Mouse (Mus musculus) cerebellum, postnatal 36 days (tissue): ENCODE measurements around the gene Izumo1r.
A peak's percentile ranks its signal among the peaks of the same experiment; 100 is the strongest.
"Not testable (repeated sequence)": the region's sequence is repeated elsewhere in the genome, so short reads cannot be mapped to it uniquely, and the experiment has no call there.

Experiments used
- DNase-seq, 2 experiments: peaks; one replicate each; pipeline ENCODE4 v3.0.0; 2021 to 2022; ENCODE audit warnings: mixed read lengths in 2 of 2

The Izumo1r gene

GRCm38 (mm10) chr9:14904741-14905475 is 1.2 kb upstream of the Izumo1r start:
- DNase-seq, result no peak

GRCm38 (mm10) chr9:14903006-14903405 is 743 bp downstream of the Izumo1r start:
- DNase-seq, result no peak

- no peak for DNase-seq
These were observed 1.3 kb downstream of the Izumo1r start for GRCm38 (mm10) chr9:14902416-14902815.

- DNase-seq, result no peak
These were observed 2.0 kb downstream of the Izumo1r start for GRCm38 (mm10) chr9:14901757-14902156.

GRCm38 (mm10) chr9:14897102-14897501 is 6.6 kb downstream of the Izumo1r start:
- no peak for DNase-seq

GRCm38 (mm10) chr9:14895237-14895835 is 8.4 kb downstream of the Izumo1r start:
- DNase-seq, result no peak

GRCm38 (mm10) chr9:14894628-14895027 is 9.1 kb downstream of the Izumo1r start:
- DNase-seq, result no peak

GRCm38 (mm10) chr9:14893388-14893787 is 10.4 kb downstream of the Izumo1r start:
- no peak for DNase-seq

- DNase-seq, result peak; percentile 50 to 56
These were observed 11.9 kb downstream of the Izumo1r start for GRCm38 (mm10) chr9:14891891-14892290.

GRCm38 (mm10) chr9:14890699-14891098 is 13.1 kb downstream of the Izumo1r start:
- DNase-seq, result no peak

GRCm38 (mm10) chr9:14888671-14889070 is 15.1 kb downstream of the Izumo1r start:
- DNase-seq, result no peak

GRCm38 (mm10) chr9:14887787-14888382 is 15.9 kb downstream of the Izumo1r start:
- DNase-seq, result no peak

GRCm38 (mm10) chr9:14885954-14886353 is 17.8 kb downstream of the Izumo1r start:
- no peak for DNase-seq

GRCm38 (mm10) chr9:14885151-14885550 is 18.6 kb downstream of the Izumo1r start:
- no peak for DNase-seq

- no peak for DNase-seq
These were observed 19.1 kb downstream of the Izumo1r start for GRCm38 (mm10) chr9:14884641-14885040.

GRCm38 (mm10) chr9:14876566-14876965 is 27.2 kb downstream of the Izumo1r start:
- DNase-seq, result not testable (repeated sequence)

- no peak for DNase-seq
These were observed 27.8 kb downstream of the Izumo1r start for GRCm38 (mm10) chr9:14875743-14876507.

- no peak for DNase-seq
These were observed 31.4 kb downstream of the Izumo1r start for GRCm38 (mm10) chr9:14872181-14872930.

GRCm38 (mm10) chr9:14871536-14871935 is 32.2 kb downstream of the Izumo1r start:
- DNase-seq, result no peak

GRCm38 (mm10) chr9:14870802-14871201 is 32.9 kb downstream of the Izumo1r start:
- peak in 1 of 2 experiments; percentile 14 for DNase-seq

- no peak for DNase-seq
These were observed 33.4 kb downstream of the Izumo1r start for GRCm38 (mm10) chr9:14870377-14870776.

- no peak for DNase-seq
These were observed 35.4 kb downstream of the Izumo1r start for GRCm38 (mm10) chr9:14868326-14868725.
